Comparison of ENCODE assay signal across 8 mouse cellular contexts in the genomic region with DNA sequence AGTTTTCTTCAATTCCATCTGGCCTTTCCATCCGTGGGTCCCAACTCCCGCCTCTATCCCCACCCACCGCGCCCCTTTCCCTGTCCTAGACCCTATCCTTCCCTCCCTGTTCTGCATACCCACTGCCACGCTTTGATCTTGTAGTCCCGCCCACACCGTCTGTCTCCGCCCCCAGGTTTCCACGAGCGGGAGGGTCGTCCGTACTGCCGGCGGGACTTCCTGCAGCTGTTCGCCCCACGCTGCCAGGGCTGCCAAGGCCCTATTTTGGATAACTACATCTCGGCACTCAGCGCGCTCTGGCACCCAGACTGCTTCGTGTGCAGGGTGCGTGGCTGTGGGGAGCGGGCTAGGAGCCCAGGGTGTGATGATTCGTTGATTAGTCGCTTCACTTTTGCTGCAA. TPM values are rescaled to one million over a fixed set of nuclear protein-coding genes. Genes with fewer than 3 reads are reported as not detected.
DNase-seq lines count a peak whose midpoint lies in the region; ATAC-seq lines count a peak whose summit lies in the region.

No protein-coding gene starts in this region.

- 16% methylated on average over 24 of the region's 24 CpGs for WGBS in stomach, embryonic 15.5 days

- peak; percentile 30 for DNase-seq in gastrocnemius, postnatal 10 days
- no peak for DNase-seq in gastrocnemius, adult 8-10 months (ENCODE audit: low spot score in 2 of 2)
- DNase-seq in Muller cell, postnatal 12 days (ENCODE audit: inconsistent ontology term) = peak; percentile 35
- DNase-seq in layer of hippocampus, postnatal 25 days (ENCODE audit: extremely low spot score in 1 of 2, low spot score in 1 of 2) = peak; percentile 46
- DNase-seq in mesoderm, embryonic 11.5 days (ENCODE audit: low read depth, low spot score) = peak; percentile 62
- no peak for DNase-seq in adipocyte (ENCODE audit: low spot score)

- H3K27ac ChIP-seq in stomach, embryonic 15.5 days = no peak overlapping the region

- peak; percentile 83 for ATAC-seq in frontal cortex, adult (ENCODE audit: low TSS enrichment)
- no peak for ATAC-seq in stomach, embryonic 15.5 days (ENCODE audit: insufficient read depth, low FRiP score, low read depth)

- 0 out of 2 replicates have a peak overlapping the region, but pooled peaks have one; percentile 7 for H3K4me3 ChIP-seq in stomach, embryonic 15.5 days (replicated peaks)

- no peaks in the 10 kb centered on the region for H3K9me3 ChIP-seq in stomach, embryonic 15.5 days

- no peaks in the 10 kb centered on the region for H3K27me3 ChIP-seq in stomach, embryonic 15.5 days (replicated peaks)

- no peak overlapping the region for H3K9ac ChIP-seq in stomach, embryonic 15.5 days

- 0 out of 2 replicates have a peak, but pooled peaks cover 7% of the 10 kb centered on the region for H3K36me3 ChIP-seq in stomach, embryonic 15.5 days

- H3K4me2 ChIP-seq in stomach, embryonic 15.5 days = peak overlapping the region; percentile 43

- peaks cover 24% of the 10 kb centered on the region for H3K4me1 ChIP-seq in stomach, embryonic 15.5 days

RNA-seq across cellular contexts. Expression of gene Tgfb1i1, which starts 6.0 kb away (rescaled TPM):
- total RNA-seq in gastrocnemius, postnatal 10 days (2021) = 10 to 100 TPM; 23.1 to 30.3 TPM
- total RNA-seq in gastrocnemius, adult 8-10 months (2022) = 1 to 10 TPM; 3.3 to 4.1 (median 3.6) TPM
- 10 to 100 TPM; 16.3 to 20.4 TPM for total RNA-seq in layer of hippocampus, postnatal 25 days (2021)
- polyA plus RNA-seq in stomach, embryonic 15.5 days (2015; fragmentation: Nextera tagmentation; extraction: Ambion mirVana) = 184 and 204 TPM in 2 replicates

RNA-seq across cellular contexts. Expression of gene Slc5a2, which starts 12.8 kb away (rescaled TPM):
- not detected for total RNA-seq in gastrocnemius, postnatal 10 days (2021)
- total RNA-seq in gastrocnemius, adult 8-10 months (2022) = not detected
- total RNA-seq in layer of hippocampus, postnatal 25 days (2021) = not detected
- polyA plus RNA-seq in stomach, embryonic 15.5 days (2015; fragmentation: Nextera tagmentation; extraction: Ambion mirVana) = 0.57 and 1.1 TPM in 2 replicates

RNA-seq across cellular contexts. Expression of gene 9130023H24Rik, which starts 14.8 kb away (rescaled TPM):
- total RNA-seq in gastrocnemius, postnatal 10 days (2021) = 1 to 10 TPM; 3.5 to 4.6 TPM
- total RNA-seq in gastrocnemius, adult 8-10 months (2022) = 1 to 10 TPM; 1.7 to 3.0 (median 1.9) TPM
- total RNA-seq in layer of hippocampus, postnatal 25 days (2021) = 1 to 10 TPM; 3.6 to 3.9 TPM
- polyA plus RNA-seq in stomach, embryonic 15.5 days (2015; fragmentation: Nextera tagmentation; extraction: Ambion mirVana) = 6.1 and 7.1 TPM in 2 replicates

RNA-seq across cellular contexts. Expression of gene Armc5, which starts 15.5 kb away (rescaled TPM):
- total RNA-seq in gastrocnemius, postnatal 10 days (2021) = 10 to 100 TPM; 10.7 to 14.7 TPM
- total RNA-seq in gastrocnemius, adult 8-10 months (2022) = 10 to 100 TPM in 1 of 4 experiments, 1 to 10 TPM in 3; 7.3 to 11.0 (median 8.7) TPM
- total RNA-seq in layer of hippocampus, postnatal 25 days (2021) = 10 to 100 TPM; 12.4 to 13.2 TPM
- 18.2 and 19.9 TPM in 2 replicates for polyA plus RNA-seq in stomach, embryonic 15.5 days (2015; fragmentation: Nextera tagmentation; extraction: Ambion mirVana)

RNA-seq across cellular contexts. Expression of gene BC017158, which starts 45.4 kb away (rescaled TPM):
- 10 to 100 TPM in 1 of 2 experiments, 1 to 10 TPM in 1; 7.0 to 11.9 TPM for total RNA-seq in gastrocnemius, postnatal 10 days (2021)
- total RNA-seq in gastrocnemius, adult 8-10 months (2022) = 1 to 10 TPM; 2.2 to 2.5 (median 2.3) TPM
- total RNA-seq in layer of hippocampus, postnatal 25 days (2021) = 10 to 100 TPM; 24.1 to 24.6 TPM
- 34.7 and 40.3 TPM in 2 replicates for polyA plus RNA-seq in stomach, embryonic 15.5 days (2015; fragmentation: Nextera tagmentation; extraction: Ambion mirVana)

Comparison
In these comparisons a context has a peak if more than half of its experiments do, and no peak if none do; other contexts are left out.
1. DNase-seq: peak in gastrocnemius, postnatal 10 days (single experiment), Muller cell, postnatal 12 days (single experiment), layer of hippocampus, postnatal 25 days (2 of 2) and mesoderm, embryonic 11.5 days (single experiment); none in gastrocnemius, adult 8-10 months (0 of 2) and adipocyte (single experiment).